Mouse (Mus musculus): ENCODE measurements at regions not wholly inside any gene's neighbourhood (a gene's known extent, or its start where the extent isn't known, plus 50 kb on each side); places are given as distances from the start of the nearest gene placed in this dataset.
A peak's percentile ranks its signal among the peaks of the same experiment; 100 is the strongest.
"Not testable (repeated sequence)": the region's sequence is repeated elsewhere in the genome, so short reads cannot be mapped to it uniquely, and the experiment has no call there.

DNA sequence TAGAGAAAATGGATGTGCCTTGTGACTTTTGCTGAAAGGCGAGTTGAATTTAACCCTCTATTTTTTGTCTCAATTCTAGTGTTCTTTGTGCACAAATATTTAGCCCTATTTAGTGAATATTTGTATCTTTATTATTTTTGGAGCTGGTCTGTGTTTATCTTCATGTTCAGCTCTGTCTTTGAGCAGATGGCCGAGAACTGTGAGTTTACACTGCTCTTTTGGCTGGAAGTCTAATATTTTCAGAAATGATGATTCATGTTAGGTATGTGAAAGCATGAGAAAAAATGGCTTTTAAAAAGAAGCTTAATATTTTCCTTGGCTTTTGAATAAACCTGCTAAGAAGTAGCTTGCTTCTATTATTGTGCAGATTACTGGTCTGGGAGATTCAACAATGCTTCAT, 505.4 kb downstream of the Sema5a start:
- ATAC-seq (ENCODE audit: low TSS enrichment), result no peak

DNA sequence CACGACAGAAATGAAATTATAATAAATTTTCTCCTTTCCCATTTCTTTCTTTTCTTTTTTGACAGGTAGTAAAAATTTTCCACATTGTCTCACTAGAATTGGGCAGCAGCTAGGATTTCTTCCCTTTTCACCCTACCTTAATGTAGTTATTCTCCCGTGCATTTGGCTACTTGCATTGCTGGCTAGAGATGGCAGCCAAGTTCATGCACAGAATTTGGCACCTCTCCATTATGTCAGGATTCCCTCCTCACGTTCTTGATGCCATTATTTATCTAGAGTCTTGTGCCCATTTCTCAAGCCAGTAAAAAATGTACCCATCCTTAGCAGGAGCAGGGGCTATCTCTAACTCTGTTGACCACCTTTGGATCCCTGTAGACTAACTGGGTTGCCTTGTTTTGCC, 507.4 kb downstream of the Sema5a start:
- ATAC-seq (ENCODE audit: low TSS enrichment), result no peak

DNA sequence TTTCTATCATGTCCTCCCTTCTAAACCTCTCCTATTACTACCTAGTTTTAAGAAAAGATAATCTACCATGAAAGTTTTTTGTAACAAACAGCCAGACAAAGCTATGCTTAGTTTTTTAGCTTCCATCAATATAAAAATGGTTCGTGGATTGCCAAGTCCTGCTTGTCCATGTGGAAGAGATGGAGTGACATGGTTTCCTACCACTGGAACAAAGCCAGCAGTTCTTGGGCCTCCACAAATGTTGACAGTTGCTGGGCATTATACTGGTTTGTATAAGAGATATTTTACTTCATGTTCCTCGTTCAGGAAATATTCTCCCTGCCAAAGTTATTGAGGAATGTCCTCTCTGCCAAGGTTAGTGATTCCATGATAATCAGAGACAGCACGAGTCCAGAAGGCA, 515.5 kb downstream of the Sema5a start:
- no peak for ATAC-seq (ENCODE audit: low TSS enrichment)

DNA sequence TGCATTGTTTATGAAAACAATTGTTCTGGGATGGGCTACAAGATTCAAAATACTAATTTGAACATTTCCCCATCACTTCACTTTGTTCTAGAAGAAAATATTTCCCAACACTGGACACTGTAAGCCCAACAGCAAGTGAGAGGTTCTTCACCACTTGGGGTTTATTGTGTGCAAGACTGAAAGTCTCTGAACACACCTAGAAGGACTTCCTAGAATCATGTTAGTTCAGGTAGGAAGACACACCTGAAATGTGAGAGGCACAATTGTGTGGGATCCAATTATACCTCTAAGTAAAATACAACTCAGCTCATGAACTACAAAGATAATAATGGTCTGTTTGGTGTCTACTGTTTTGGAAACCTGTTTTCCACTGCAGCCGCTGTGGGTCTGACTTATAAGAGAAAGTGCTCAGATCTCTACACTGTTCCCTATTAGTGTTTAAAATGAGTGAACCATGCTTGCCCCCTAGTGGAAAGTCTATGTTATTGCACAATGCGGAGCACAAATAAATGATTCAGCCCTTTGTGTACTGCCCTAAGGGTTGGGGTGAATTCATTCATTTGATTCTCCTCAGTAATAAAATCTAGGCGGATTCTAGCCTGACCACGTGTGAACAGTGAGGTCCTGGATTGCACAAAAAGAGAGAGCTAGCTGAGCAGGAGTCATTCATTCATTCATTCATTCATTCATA, 521.5 kb downstream of the Sema5a start:
- peak; percentile 85 for ATAC-seq (ENCODE audit: low TSS enrichment)

DNA sequence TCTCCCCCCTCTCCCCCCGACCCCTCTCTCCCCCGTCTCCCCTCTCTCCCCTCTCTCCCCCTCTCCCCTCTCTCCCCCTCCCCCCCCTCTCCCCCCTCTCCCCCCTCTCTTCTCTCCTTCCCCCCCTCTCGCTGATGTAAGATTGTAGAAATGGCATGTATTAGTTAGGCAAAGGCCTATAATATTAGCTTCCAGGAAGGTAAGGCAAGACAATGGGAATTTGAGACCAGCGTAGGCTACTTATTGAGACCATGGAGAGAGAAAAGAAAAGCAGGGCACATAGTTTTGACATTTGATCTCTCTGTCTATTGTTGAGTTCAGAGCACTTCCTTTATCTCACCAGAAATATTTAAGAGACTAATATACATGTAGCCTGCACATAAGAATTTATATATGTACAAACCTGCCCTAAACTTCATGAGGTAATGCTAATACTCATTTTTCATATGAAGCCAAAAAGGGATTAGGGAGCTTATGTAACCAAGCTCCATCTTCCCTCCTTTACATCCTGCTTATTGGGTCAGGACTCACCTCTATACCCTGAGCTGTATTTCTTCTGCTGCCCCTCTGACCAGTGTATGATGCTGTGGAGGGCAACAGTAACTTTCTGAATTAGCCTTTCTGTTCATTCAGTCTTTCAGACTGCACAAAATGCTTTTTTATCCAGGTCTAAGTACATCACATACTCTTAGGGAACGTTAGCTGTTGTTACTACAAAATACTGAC, 522.3 kb downstream of the Sema5a start:
- ATAC-seq (ENCODE audit: low TSS enrichment), result no peak

DNA sequence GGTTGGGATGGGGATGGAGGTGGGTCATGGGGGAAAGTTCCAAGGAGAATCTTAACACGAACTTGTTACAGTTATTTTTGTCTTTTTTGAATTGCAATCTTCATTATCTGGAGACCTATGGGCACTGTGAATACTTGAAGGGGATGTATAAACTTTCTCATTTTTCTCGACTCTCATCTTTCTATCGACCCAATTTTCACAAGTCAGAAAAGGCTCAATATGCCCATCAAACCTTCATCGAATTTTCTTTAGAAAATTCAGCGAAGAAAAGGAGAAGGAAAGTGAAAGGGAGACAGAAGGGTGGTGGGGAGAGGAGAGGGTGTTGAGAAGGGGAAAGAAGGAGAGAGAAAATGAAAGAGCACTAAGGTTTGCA, 533.6 kb downstream of the Sema5a start:
- not testable (repeated sequence) for ATAC-seq (ENCODE audit: low TSS enrichment)

DNA sequence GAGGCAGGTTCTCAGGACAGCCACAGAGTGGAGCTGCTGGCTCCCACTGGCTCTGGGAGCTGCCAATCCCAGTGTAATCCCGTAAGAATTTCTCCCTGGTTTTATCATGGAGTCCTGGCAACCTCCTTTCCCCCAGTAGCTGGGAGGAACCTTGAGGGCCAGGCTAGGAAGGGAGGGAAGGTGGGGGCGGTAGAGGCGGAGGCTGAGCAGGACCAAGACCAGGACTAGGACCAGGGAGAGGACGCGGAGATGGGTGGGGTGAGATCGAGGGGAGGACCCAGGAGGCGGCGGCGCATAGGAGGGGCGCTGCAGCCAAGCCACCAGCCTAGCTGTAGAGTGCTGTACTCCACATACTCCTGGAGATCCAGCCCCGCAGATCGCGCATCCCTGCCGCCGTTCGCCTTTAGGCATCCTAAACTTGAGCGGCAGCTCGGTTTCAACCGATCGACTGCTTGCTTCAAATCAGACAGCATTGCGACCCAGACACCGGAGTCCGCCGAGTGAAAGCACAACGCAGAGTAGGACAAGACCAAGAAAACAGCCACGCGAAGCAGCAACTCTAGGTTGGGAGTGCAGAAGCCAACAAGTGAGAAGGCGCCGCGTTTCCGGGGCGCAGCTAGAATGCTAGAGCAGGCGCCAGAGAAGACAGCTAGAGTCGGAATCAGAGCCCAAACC, 534.1 kb downstream of the Sema5a start:
- peak; percentile 95 for ATAC-seq (ENCODE audit: low TSS enrichment)

DNA sequence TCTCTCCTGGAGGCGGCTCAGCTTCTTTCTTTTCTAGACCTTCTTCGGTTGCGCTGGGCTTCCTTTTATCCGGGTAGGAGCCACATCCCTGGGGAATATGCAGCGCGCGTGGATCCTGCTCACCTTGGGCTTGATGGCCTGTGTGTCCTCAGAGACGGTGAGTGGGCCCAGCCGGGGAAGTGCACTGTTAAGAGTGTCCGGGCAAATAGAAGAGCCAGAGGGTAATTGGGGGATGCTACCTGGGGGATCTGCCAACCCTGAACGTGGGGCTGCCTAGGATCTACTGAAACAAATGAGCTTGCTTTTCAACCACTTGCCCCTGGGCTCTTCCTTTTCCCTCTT, 534.6 kb downstream of the Sema5a start:
- not testable (repeated sequence) for ATAC-seq (ENCODE audit: low TSS enrichment)

DNA sequence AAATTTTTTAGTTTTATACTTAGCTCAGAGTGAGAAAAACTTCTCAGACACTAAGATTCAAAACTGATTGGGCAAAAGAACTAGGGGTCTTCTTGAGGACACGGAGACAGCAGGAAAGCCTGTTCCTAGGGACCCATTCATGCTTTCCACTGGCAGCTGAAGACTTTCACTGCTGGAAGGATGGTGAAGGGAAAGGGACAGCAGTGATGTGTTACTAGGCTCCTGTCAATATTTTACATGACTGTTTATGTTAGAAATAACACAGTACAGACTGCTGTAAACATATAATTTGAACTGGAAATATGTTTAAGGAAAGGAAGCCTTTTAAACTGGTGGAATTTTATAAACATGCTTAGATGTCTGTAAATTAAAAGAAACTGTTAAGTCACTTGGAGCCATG, 537.0 kb downstream of the Sema5a start:
- not testable (repeated sequence) for ATAC-seq (ENCODE audit: low TSS enrichment)

DNA sequence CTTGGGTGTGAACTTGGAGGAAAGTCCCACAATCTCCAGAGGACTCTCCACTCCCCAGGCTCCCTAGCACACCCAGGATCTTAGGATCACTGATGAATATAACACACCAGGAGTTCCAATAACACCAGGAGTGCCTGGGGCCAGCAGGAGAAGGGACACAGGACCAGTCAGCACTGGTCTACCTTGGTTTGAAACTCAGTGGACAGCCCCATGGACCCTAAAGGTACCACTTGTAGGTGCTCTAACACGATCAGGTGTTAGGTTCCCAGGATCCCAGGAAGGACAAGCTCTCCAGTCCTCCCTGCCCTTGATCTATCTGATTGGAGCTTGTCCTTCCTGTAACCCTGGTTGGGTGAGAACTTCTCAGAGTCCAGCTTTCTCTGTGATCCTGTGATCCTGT, 554.6 kb downstream of the Sema5a start:
- no peak for ATAC-seq (ENCODE audit: low TSS enrichment)

DNA sequence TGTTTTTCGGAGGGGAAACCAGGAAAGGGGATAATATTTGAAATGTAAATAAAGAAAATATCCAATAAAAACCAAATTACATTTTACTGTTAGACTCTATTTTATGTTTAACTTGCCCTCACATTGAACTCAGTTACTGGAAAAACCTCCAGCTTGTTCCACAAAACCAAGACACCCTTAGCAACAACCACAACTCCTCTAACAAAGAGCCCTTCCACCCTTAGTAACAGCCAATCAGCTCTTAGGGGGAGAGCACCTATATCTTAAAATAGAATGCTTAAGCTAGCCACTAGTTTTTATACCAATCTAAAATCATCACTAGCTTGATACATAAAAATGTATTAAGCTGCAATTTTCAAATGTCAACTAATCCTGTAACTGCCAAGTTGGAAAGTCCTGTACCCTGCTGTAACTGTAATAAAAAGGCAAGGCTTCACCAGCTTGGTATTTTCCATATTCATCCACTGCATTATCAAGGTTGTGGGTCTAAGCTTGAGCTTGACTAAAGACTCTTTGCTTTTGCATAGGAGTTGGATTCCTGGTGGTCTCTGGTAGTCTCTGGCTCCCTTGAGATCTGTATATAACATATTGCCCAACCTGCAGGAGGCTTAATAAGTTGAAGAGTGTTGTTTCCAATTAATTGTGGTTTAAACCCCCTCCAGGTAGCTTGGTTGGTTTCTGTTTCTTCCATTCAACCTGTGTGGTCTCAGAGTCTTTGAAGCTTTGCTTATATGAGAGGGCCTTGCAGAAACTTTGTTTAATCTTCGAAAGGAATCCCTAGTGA, 566.4 kb downstream of the Sema5a start:
- ATAC-seq (ENCODE audit: low TSS enrichment), result no peak

DNA sequence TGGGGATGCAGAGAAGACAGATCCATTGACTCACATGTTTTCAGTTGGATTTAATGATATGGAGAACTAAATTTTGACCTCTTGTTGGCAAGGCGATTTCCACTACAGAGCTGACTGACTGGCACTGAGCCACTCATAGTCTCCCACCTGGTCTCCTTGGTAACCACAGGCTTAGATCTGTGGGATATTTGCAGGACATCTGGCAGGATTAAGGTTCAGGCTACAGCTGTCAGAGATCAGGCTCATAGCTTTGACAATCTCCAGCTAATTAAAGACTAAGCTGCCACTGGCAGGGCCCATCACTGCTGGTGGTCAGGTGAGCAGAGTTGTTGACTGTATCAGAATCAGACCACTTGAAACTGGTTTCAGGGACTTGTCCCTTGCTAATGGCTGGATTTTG, 595.4 kb downstream of the Sema5a start:
- ATAC-seq (ENCODE audit: low TSS enrichment), result no peak

Data from frontal cortex, adult (tissue).